Mouse (Mus musculus): ENCODE results near the gene Pmfbp1. TPM values are rescaled to one million over a fixed set of nuclear protein-coding genes. Genes with fewer than 3 reads are reported as not detected.
"Not testable (repeated sequence)": the region's sequence is repeated elsewhere in the genome, so short reads cannot be mapped to it uniquely, and the experiment has no call there.

Pmfbp1 gene
- total RNA-seq (2014; rRNA removed) (not detected in 2 replicates), polyA plus RNA-seq (2012; rRNA removed) (0.02 TPM in 1 of 2 replicates, not detected in the other)

DNA sequence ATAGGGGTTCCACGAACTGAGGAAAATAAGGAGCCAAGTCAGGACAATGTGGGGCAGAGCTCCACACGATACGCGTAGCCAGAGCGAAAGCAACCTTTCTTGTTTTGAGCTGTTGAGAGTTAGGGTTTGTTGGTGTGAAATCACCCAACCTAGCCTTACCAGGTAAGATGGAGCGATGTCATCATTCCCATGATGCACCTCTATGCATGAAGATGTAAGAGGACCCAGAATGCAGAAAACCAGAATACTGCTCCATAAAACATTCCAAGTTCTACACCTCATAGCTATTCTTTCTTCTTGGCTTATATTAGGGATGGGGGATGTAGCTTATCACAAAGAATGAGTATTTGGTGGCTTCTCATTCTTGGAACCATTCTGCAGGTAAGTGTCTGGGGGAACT lies at the start of gene Pmfbp1:
TSS of gene Pmfbp1 (plus strand) at position 301 of the 400 bp plus-strand sequence.
- no peaks in the 10 kb centered on the region for H3K79me2 ChIP-seq (ENCODE audit: control insufficient read depth, insufficient read depth, low read length)
- no peaks in the 10 kb centered on the region for H3K27me3 ChIP-seq (ENCODE audit: control insufficient read depth, insufficient read depth, low read length)
- WGBS, result 93% methylated on average over 6 of the region's 6 CpGs
- H3K4me1 ChIP-seq (ENCODE audit: control insufficient read depth, insufficient read depth, low read length), result no peaks in the 10 kb centered on the region
- H3K4me3 ChIP-seq (ENCODE audit: insufficient read depth, low read depth, low read length), result no peak within 1 kb of the TSS
- no peak within 1 kb of the TSS for H3K27ac ChIP-seq (replicated peaks; ENCODE audit: insufficient read depth, low read depth, low read length)
- H3K36me3 ChIP-seq (ENCODE audit: control insufficient read depth, insufficient read depth, low read length), result no peaks in the 10 kb centered on the region
- DNase-seq (ENCODE audit: extremely low read depth, low read depth, low spot score), result no peak
- no peak for TF ChIP-seq POLR2A (IDR thresholded peaks at IDR 0.05; ENCODE audit: extremely low read depth, insufficient read depth, low read length)
- TF ChIP-seq CTCF (IDR thresholded peaks at IDR 0.05; ENCODE audit: low read depth, low read length), result no peak
- no peak within 1 kb of the TSS for H3K9ac ChIP-seq (ENCODE audit: low read depth, low read length)

DNA sequence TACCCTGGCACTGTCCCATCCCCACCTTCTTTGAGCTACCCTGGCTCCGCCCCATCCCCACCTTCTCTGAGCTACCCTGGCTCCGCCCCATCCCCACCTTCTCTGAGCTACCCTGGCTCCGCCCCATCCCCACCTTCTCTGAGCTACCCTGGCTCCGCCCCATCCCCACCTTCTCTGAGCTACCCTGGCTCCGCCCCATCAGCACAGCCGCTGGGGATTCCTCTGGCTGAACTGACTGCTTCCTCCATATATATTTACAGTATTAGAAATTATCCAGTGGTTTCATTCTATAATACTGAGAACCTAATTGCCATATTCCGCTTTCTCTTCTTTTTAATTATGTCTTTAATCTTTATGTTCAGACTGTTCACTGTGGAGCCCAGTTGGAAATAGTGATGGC lies 46.9 kb upstream of the Pmfbp1 start:
- H3K79me2 ChIP-seq (ENCODE audit: control insufficient read depth, insufficient read depth, low read length); H3K36me3 ChIP-seq (ENCODE audit: control insufficient read depth, insufficient read depth, low read length); H3K27ac ChIP-seq (replicated peaks; ENCODE audit: insufficient read depth, low read depth, low read length); H3K9ac ChIP-seq (ENCODE audit: low read depth, low read length); H3K4me3 ChIP-seq (ENCODE audit: insufficient read depth, low read depth, low read length); H3K4me1 ChIP-seq (ENCODE audit: control insufficient read depth, insufficient read depth, low read length); DNase-seq (ENCODE audit: extremely low read depth, low read depth, low spot score); H3K27me3 ChIP-seq (ENCODE audit: control insufficient read depth, insufficient read depth, low read length): not testable (repeated sequence)
- WGBS, result 24% methylated on average over 7 of the region's 7 CpGs

DNA sequence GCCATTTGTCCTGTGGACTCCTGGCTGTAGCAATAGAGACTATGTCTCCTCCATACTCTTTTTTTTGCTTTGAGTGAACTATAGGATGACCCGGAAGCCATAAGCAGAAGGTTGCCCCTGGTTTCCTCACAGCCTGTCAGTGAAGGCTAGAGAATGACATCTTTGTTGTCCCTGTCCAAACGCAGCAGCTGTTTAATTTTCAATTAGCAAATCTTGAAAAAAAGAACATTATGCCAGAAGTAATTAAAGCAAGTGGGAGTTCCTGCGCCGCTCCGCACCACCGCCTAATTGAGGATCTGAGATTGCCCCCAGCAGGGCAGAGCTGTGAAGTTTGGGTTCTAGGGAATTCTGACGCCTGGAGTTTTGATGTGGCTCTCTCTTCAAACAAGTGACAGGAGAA lies 42.8 kb upstream of the Pmfbp1 start:
- no peak overlapping the region for H3K27ac ChIP-seq (replicated peaks; ENCODE audit: insufficient read depth, low read depth, low read length)
- no peak for DNase-seq (ENCODE audit: extremely low read depth, low read depth, low spot score)
- no peak overlapping the region for H3K4me3 ChIP-seq (ENCODE audit: insufficient read depth, low read depth, low read length)
- H3K79me2 ChIP-seq (ENCODE audit: control insufficient read depth, insufficient read depth, low read length), result no peaks in the 10 kb centered on the region
- no peaks in the 10 kb centered on the region for H3K36me3 ChIP-seq (ENCODE audit: control insufficient read depth, insufficient read depth, low read length)
- TF ChIP-seq POLR2A (IDR thresholded peaks at IDR 0.05; ENCODE audit: extremely low read depth, insufficient read depth, low read length) (no peak), CTCF (IDR thresholded peaks at IDR 0.05; ENCODE audit: low read depth, low read length) (no peak)
- H3K4me1 ChIP-seq (ENCODE audit: control insufficient read depth, insufficient read depth, low read length), result no peaks in the 10 kb centered on the region
- H3K9ac ChIP-seq (ENCODE audit: low read depth, low read length), result no peak overlapping the region
- no peaks in the 10 kb centered on the region for H3K27me3 ChIP-seq (ENCODE audit: control insufficient read depth, insufficient read depth, low read length)
- WGBS, result 68% methylated on average over 7 of the region's 7 CpGs

DNA sequence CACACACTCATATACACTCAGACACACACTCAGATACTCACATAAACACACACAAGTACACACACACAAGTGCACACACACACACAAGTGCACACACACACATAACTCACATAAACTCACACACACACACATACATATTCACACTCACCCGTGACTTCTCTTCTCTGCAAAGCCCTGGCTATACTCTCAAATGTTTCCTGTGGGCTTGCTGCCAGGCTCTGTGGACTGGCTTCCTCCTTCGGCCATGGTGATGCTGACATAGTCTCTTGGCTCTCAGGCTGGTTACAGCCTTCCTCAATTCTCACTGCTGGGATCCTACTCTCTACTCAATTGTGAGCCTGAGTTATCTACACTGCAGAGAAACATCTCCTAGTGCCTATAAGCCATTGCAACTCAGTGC lies 38.7 kb upstream of the Pmfbp1 start:
- no peaks in the 10 kb centered on the region for H3K79me2 ChIP-seq (ENCODE audit: control insufficient read depth, insufficient read depth, low read length)
- no peaks in the 10 kb centered on the region for H3K36me3 ChIP-seq (ENCODE audit: control insufficient read depth, insufficient read depth, low read length)
- no peak overlapping the region for H3K4me3 ChIP-seq (ENCODE audit: insufficient read depth, low read depth, low read length)
- DNase-seq (ENCODE audit: extremely low read depth, low read depth, low spot score), result peak; percentile 14
- WGBS, result 58% methylated on average over 2 of the region's 2 CpGs
- H3K4me1 ChIP-seq (ENCODE audit: control insufficient read depth, insufficient read depth, low read length), result no peaks in the 10 kb centered on the region
- no peaks in the 10 kb centered on the region for H3K27me3 ChIP-seq (ENCODE audit: control insufficient read depth, insufficient read depth, low read length)
- H3K27ac ChIP-seq (replicated peaks; ENCODE audit: insufficient read depth, low read depth, low read length), result no peak overlapping the region
- no peak overlapping the region for H3K9ac ChIP-seq (ENCODE audit: low read depth, low read length)
- no peak for TF ChIP-seq CTCF (IDR thresholded peaks at IDR 0.05; ENCODE audit: low read depth, low read length)
- no peak for TF ChIP-seq POLR2A (IDR thresholded peaks at IDR 0.05; ENCODE audit: extremely low read depth, insufficient read depth, low read length)

DNA sequence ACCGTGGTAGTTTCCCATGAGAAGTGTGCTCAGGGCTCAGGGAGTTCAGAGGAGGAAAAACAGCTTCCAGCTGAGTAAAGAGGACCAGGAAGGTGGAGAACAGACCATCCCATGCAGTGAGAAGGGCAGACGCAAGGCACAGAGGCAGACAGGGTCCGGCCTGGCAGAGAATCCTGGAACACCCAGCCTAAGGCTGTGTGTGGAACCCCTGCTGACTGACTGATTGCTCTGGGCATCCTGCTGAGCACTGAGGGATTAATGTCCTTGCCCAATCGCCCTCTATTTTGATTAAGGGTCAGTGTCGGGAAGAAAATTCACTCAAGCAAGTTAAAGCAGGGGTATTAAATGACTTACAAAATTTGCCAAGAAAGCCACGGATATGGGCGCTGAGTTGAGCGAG lies 36.4 kb upstream of the Pmfbp1 start:
- TF ChIP-seq POLR2A (IDR thresholded peaks at IDR 0.05; ENCODE audit: extremely low read depth, insufficient read depth, low read length), result no peak
- no peak for TF ChIP-seq CTCF (IDR thresholded peaks at IDR 0.05; ENCODE audit: low read depth, low read length)
- Histone ChIP-seq H3K36me3 (ENCODE audit: control insufficient read depth, insufficient read depth, low read length) (no peaks in the 10 kb centered on the region), H3K27ac (replicated peaks; ENCODE audit: insufficient read depth, low read depth, low read length) (no peak overlapping the region), H3K27me3 (ENCODE audit: control insufficient read depth, insufficient read depth, low read length) (no peaks in the 10 kb centered on the region), H3K4me3 (ENCODE audit: insufficient read depth, low read depth, low read length) (no peak overlapping the region), H3K9ac (ENCODE audit: low read depth, low read length) (no peak overlapping the region), H3K4me1 (ENCODE audit: control insufficient read depth, insufficient read depth, low read length) (no peaks in the 10 kb centered on the region), H3K79me2 (ENCODE audit: control insufficient read depth, insufficient read depth, low read length) (no peaks in the 10 kb centered on the region)
- no peak for DNase-seq (ENCODE audit: extremely low read depth, low read depth, low spot score)
- 81% methylated on average over 8 of the region's 8 CpGs for WGBS

DNA sequence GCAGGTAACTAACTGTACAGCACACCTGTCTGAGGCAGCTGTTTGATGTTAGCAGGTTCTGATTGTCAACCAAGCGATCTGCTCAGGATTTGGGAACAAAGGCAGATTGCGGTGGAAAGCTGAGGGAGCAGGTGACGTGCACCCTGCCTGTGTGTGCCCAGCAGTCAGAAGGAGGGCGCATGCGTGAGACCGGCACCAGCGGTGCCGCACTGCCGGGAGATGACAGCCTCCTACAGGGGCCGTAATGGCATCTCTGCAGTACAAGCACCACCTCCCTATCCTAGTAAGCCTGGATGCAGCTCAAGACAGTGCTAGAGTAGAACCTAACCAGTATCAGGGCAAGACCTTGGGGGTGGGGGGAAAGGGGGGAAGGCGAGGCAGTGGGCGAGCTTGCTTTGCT lies 35.2 kb upstream of the Pmfbp1 start:
- H3K4me3 ChIP-seq (ENCODE audit: insufficient read depth, low read depth, low read length), result 0 out of 2 replicates have a peak overlapping the region, but pooled peaks have one; percentile 3
- H3K27me3 ChIP-seq (ENCODE audit: control insufficient read depth, insufficient read depth, low read length), result no peaks in the 10 kb centered on the region
- DNase-seq (ENCODE audit: extremely low read depth, low read depth, low spot score), result no peak
- H3K9ac ChIP-seq (ENCODE audit: low read depth, low read length), result no peak overlapping the region
- no peak overlapping the region for H3K27ac ChIP-seq (replicated peaks; ENCODE audit: insufficient read depth, low read depth, low read length)
- WGBS, result 66% methylated on average over 12 of the region's 12 CpGs
- H3K36me3 ChIP-seq (ENCODE audit: control insufficient read depth, insufficient read depth, low read length), result no peaks in the 10 kb centered on the region
- H3K4me1 ChIP-seq (ENCODE audit: control insufficient read depth, insufficient read depth, low read length), result no peaks in the 10 kb centered on the region
- H3K79me2 ChIP-seq (ENCODE audit: control insufficient read depth, insufficient read depth, low read length), result no peaks in the 10 kb centered on the region
- TF ChIP-seq CTCF (IDR thresholded peaks at IDR 0.05; ENCODE audit: low read depth, low read length), result no peak
- TF ChIP-seq POLR2A (IDR thresholded peaks at IDR 0.05; ENCODE audit: extremely low read depth, insufficient read depth, low read length), result no peak

Data from liver, adult 2 months (tissue).